Mouse (Mus musculus) liver, postnatal 0 days (tissue): ENCODE data around the gene Rere.

Experiments
- CTCF ChIP-seq: sonication (generic); IDR thresholded peaks from 2 replicates; pipeline ENCODE4 v1.5.1; 2016; ENCODE audit warnings: antibody characterized with exemption, low read depth
- EP300 ChIP-seq: IDR thresholded peaks from 2 replicates; pipeline ENCODE4 v1.6.1; 2016; ENCODE audit warnings: antibody characterized with exemption, low read depth, mild to moderate bottlenecking

DNA sequence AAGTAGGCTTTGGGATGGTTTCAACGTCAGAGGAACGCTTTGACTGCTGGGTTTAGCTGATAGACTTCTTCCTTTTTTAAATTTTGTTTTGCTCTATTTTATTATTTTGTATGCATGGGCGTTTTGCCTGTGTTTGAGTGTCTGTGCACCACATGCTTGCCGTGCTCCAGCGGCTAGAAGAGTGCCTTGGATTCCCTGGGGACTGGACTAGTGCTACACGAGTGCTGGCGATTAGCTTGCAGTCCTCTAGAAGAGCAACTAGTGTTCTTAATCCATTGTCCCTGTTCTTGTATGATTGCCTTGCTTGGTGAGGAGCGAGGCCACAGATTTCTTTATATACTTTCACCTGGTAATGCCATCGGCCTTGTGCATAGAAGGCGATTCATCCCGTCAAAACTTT is 122.5 kb downstream of the Rere start:
- no peak for TF ChIP-seq CTCF
- TF ChIP-seq EP300: no peak
